Mouse (Mus musculus) layer of hippocampus, postnatal 10 days (tissue): ENCODE measurements around the gene Hcrtr1. TPM values are rescaled to one million over a fixed set of nuclear protein-coding genes. Genes with fewer than 3 reads are reported as not detected.

Experiments used
- DNase-seq, 2 experiments: peaks; one replicate each; pipeline ENCODE4 v3.0.0; 2021; ENCODE audit warnings: low spot score in 2 of 2
- long read RNA-seq: library from polyadenylated mRNA; stranded (forward); transcript quantifications from one replicate; pipeline ENCODE4 v2.0.0, GENCODE M21; 2023
- total RNA-seq, 2 experiments: library from RNA; stranded (reverse); gene quantifications; 2 replicates each; pipeline ENCODE4 v1.2.3; 2021

The Hcrtr1 gene
- total RNA-seq, result 10 to 100 TPM; 12.5 to 14.3 TPM
- long read RNA-seq, partial matches to known transcripts, result 2 of 18 reads
- long read RNA-seq, other reads (novel, unspliced or antisense), result 12 of 18 reads

GRCm38 (mm10) chr4:130139214-130139492 is at the start of gene Hcrtr1:
Hcrtr1 (minus strand) TSS chr4:130139359.
- DNase-seq, result no peak

GRCm38 (mm10) chr4:130188806-130189297 is 49.7 kb upstream of the Hcrtr1 start:
- peak; percentile 89 to 91 for DNase-seq

- DNase-seq, result peak in 1 of 2 experiments; percentile 11
Observed at GRCm38 (mm10) chr4:130186891-130187290, 47.7 kb upstream of the Hcrtr1 start.

GRCm38 (mm10) chr4:130186450-130186849 is 47.3 kb upstream of the Hcrtr1 start:
- DNase-seq, result peak in 1 of 2 experiments; percentile 8

- no peak for DNase-seq
Observed at GRCm38 (mm10) chr4:130183879-130184278, 44.7 kb upstream of the Hcrtr1 start.

GRCm38 (mm10) chr4:130183023-130183422 is 43.9 kb upstream of the Hcrtr1 start:
- DNase-seq, result no peak

- DNase-seq, result no peak
Observed at GRCm38 (mm10) chr4:130181886-130182285, 42.7 kb upstream of the Hcrtr1 start.

- DNase-seq, result no peak
Observed at GRCm38 (mm10) chr4:130180909-130181602, 41.9 kb upstream of the Hcrtr1 start.

GRCm38 (mm10) chr4:130179876-130180275 is 40.7 kb upstream of the Hcrtr1 start:
- no peak for DNase-seq

- no peak for DNase-seq
Observed at GRCm38 (mm10) chr4:130177536-130177935, 38.4 kb upstream of the Hcrtr1 start.

GRCm38 (mm10) chr4:130177087-130177486 is 37.9 kb upstream of the Hcrtr1 start:
- DNase-seq, result no peak

- no peak for DNase-seq
Observed at GRCm38 (mm10) chr4:130176156-130176720, 37.1 kb upstream of the Hcrtr1 start.

- DNase-seq, result no peak
Observed at GRCm38 (mm10) chr4:130175072-130175711, 36.0 kb upstream of the Hcrtr1 start, which contains the start of gene Tinagl1. Tinagl1 (minus strand) TSS chr4:130175122.

GRCm38 (mm10) chr4:130174335-130175031 is 35.3 kb upstream of the Hcrtr1 start:
- DNase-seq, result no peak

- no peak for DNase-seq
Observed at GRCm38 (mm10) chr4:130173911-130174311, 34.8 kb upstream of the Hcrtr1 start.

- no peak for DNase-seq
Observed at GRCm38 (mm10) chr4:130173060-130173822, 34.1 kb upstream of the Hcrtr1 start.

GRCm38 (mm10) chr4:130171951-130172765 is 33.0 kb upstream of the Hcrtr1 start:
- no peak for DNase-seq

- DNase-seq, result no peak
Observed at GRCm38 (mm10) chr4:130170362-130170761, 31.2 kb upstream of the Hcrtr1 start.

- DNase-seq, result no peak
Observed at GRCm38 (mm10) chr4:130169411-130169971, 30.3 kb upstream of the Hcrtr1 start.
